Mouse (Mus musculus): ENCODE measurements around the gene Tuba1b.
"Not testable (repeated sequence)": the region's sequence is repeated elsewhere in the genome, so short reads cannot be mapped to it uniquely, and the experiment has no call there.

DNA sequence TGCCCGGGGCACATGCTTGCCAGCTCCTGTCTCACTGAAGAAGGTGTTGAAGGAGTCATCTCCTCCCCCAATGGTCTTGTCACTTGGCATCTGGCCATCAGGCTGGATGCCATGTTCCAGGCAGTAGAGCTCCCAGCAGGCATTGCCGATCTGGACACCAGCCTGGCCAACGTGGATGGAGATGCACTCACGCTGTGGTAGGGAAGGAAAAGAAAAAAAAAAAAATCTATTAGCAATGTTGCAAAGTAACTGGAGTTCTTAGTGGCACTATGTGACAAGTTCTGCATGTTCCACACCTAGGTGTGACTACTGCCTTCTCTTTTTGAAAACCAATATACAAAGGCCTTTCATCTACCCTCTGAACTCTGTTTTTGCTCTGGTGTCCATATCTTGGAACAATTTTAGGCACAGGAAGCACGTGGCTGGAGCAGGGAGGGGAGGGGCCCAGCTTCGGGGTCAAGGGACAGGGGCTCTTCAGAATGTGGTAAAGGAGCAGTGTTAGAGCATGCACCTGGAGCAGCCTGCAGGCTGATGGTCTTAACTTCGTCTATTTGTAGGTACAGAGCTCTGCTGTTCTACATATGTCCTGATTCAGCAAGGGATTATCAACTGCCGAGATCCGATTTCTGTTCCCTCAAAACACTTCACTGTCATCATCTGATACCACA, 1.2 kb downstream of the Tuba1b start:
- not testable (repeated sequence) for TF ChIP-seq GATA1 (IDR thresholded peaks at IDR 0.05; ENCODE audit: borderline replicate concordance, low read length); FLI1 (IDR thresholded peaks at IDR 0.05; ENCODE audit: low read length)
